8 mouse cellular contexts compared by ENCODE assay signal in the genomic region with DNA sequence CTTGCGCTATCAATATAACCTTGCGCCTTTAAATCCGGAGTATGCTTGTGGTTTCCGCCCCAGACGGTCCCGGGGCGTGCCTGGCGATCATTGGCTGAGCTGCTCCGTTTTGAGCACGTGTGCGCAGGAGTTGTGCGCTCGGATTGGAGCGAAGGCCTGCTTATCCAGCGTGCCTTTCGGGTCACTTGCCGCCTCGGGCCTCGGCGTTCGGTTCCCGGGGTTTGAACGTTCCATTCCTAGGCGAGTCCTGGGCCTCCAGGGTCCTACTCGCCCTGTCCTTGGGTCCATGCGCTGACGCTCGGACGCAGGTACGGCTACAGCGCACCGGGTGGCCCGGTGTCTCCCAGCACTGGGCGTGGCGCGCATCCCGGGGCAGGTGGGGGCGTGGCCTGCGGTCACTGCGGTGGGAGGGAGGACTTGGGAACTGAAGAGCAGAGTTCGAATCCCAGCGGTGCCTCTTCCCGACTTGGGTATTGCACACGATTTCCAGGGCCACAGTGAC. TPM values are rescaled to one million over a fixed set of nuclear protein-coding genes. Genes with fewer than 3 reads are reported as not detected.
DNase-seq lines count a peak whose midpoint lies in the region; ATAC-seq and TF ChIP-seq lines count a peak whose summit lies in the region.

A gene (plus strand): TSS at position 139 of the 502 bp plus-strand sequence.

- under 1% methylated on average over 44 of the region's 44 CpGs for WGBS in cerebellum, adult 2 months
- under 1% methylated on average over 44 of the region's 44 CpGs for WGBS in forebrain, postnatal 0 days
- under 1% methylated on average over 44 of the region's 44 CpGs for WGBS in lung, embryonic 15.5 days

- H3K4me3 ChIP-seq in MEL (ENCODE audit: control insufficient read depth in 1 of 2, insufficient read depth in 1 of 2, low read depth in 2 of 2, low read length in 2 of 2): peak within 1 kb of the TSS; percentile 97
- peak within 1 kb of the TSS; percentile 71 for H3K4me3 ChIP-seq in cerebellum, adult 2 months (replicated peaks; ENCODE audit: insufficient read depth, low read depth, low read length)
- peak within 1 kb of the TSS; percentile 71 for H3K4me3 ChIP-seq in forebrain, postnatal 0 days (ENCODE audit: low read depth, low read length)
- peak within 1 kb of the TSS; percentile 76 for H3K4me3 ChIP-seq in lung, embryonic 15.5 days

- H3K79me2 ChIP-seq in MEL (ENCODE audit: control insufficient read depth, insufficient read depth, low read length, poor library complexity): peaks cover 5% of the 10 kb centered on the region

- peaks cover 3 to 20% of the 10 kb centered on the region in 2 experiments; a peak in 3 of 4 replicates for H3K4me1 ChIP-seq in MEL (ENCODE audit: control insufficient read depth in 1 of 2, insufficient read depth in 2 of 2, low read length in 2 of 2)
- peaks cover 4% of the 10 kb centered on the region for H3K4me1 ChIP-seq in cerebellum, adult 2 months (ENCODE audit: control insufficient read depth, insufficient read depth, low read length)
- H3K4me1 ChIP-seq in forebrain, postnatal 0 days (ENCODE audit: insufficient read depth): peaks cover 10% of the 10 kb centered on the region
- peaks cover 31% of the 10 kb centered on the region for H3K4me1 ChIP-seq in lung, embryonic 15.5 days

- no peaks in the 10 kb centered on the region for H3K27me3 ChIP-seq in MEL (ENCODE audit: control insufficient read depth in 1 of 2, insufficient read depth in 2 of 2, low read length in 2 of 2)
- H3K27me3 ChIP-seq in cerebellum, adult 2 months (ENCODE audit: control insufficient read depth, insufficient read depth, low read length): no peaks in the 10 kb centered on the region
- no peaks in the 10 kb centered on the region for H3K27me3 ChIP-seq in forebrain, postnatal 0 days (ENCODE audit: insufficient read depth, low read length)
- H3K27me3 ChIP-seq in lung, embryonic 15.5 days: no peaks in the 10 kb centered on the region

- TF ChIP-seq POLR2A in MEL (IDR thresholded peaks at IDR 0.05; ENCODE audit: control insufficient read depth in 1 of 2, insufficient read depth in 1 of 2, low read depth in 1 of 2, low read length in 2 of 2, poor library complexity in 1 of 2): peak; percentile 67 to 74
- peak; percentile 50; the same call in 1 of the 2 replicates for TF ChIP-seq POLR2A in cerebellum, adult 2 months (IDR thresholded peaks at IDR 0.05; ENCODE audit: borderline replicate concordance, insufficient read depth, low read length)

- H3K36me3 ChIP-seq in MEL (ENCODE audit: control insufficient read depth in 1 of 2, insufficient read depth in 2 of 2, low read length in 2 of 2): peaks cover 0 to 5% of the 10 kb centered on the region in 2 experiments; a peak in 2 of 4 replicates
- peaks cover 44% of the 10 kb centered on the region for H3K36me3 ChIP-seq in forebrain, postnatal 0 days (ENCODE audit: insufficient read depth)
- peaks cover 20% of the 10 kb centered on the region for H3K36me3 ChIP-seq in lung, embryonic 15.5 days

- peak within 1 kb of the TSS; percentile 87 for H3K9ac ChIP-seq in MEL (ENCODE audit: control insufficient read depth, low read depth, low read length, poor library complexity, severe bottlenecking)
- H3K9ac ChIP-seq in forebrain, postnatal 0 days: peak within 1 kb of the TSS; percentile 78
- H3K9ac ChIP-seq in lung, embryonic 15.5 days: peak within 1 kb of the TSS; percentile 86

- peak; percentile 100 for DNase-seq in MEL (ENCODE audit: low read depth, low spot score)
- DNase-seq in cerebellum, adult 2 months: peak; percentile 97
- DNase-seq in forebrain, postnatal 0 days: peak; percentile 97
- DNase-seq in heart, postnatal 4 days: peak; percentile 94
- DNase-seq in layer of hippocampus, adult 8-10 months (ENCODE audit: low spot score in 2 of 2): peak; percentile 93 to 94
- peak; percentile 91 for DNase-seq in ovary, adult 18-20 months (ENCODE audit: low spot score)
- DNase-seq in thymus, postnatal 0 days (ENCODE audit: low spot score): peak; percentile 97

- TF ChIP-seq RAD21 in MEL (IDR thresholded peaks at IDR 0.05; ENCODE audit: low read depth, low read length): no peak

- peak within 1 kb of the TSS; percentile 73 for H3K4me2 ChIP-seq in forebrain, postnatal 0 days (ENCODE audit: low read depth)
- peak within 1 kb of the TSS; percentile 78 for H3K4me2 ChIP-seq in lung, embryonic 15.5 days

- peak; percentile 98 for ATAC-seq in forebrain, postnatal 0 days
- ATAC-seq in lung, embryonic 15.5 days (ENCODE audit: borderline replicate concordance, extremely low read depth, low FRiP score, low TSS enrichment): peak; percentile 90

- H3K27ac ChIP-seq in MEL (ENCODE audit: control insufficient read depth, low read depth, low read length): peak within 1 kb of the TSS; percentile 72
- H3K27ac ChIP-seq in cerebellum, adult 2 months (ENCODE audit: insufficient read depth, low read length): peak within 1 kb of the TSS; percentile 61
- peak within 1 kb of the TSS; percentile 90 for H3K27ac ChIP-seq in forebrain, postnatal 0 days (ENCODE audit: low read depth, low read length)
- peak within 1 kb of the TSS; percentile 84 for H3K27ac ChIP-seq in lung, embryonic 15.5 days

- no peak for TF ChIP-seq EP300 in MEL (IDR thresholded peaks at IDR 0.05; ENCODE audit: low read depth in 1 of 2, low read length in 2 of 2)

- no peak for TF ChIP-seq CTCF in MEL (IDR thresholded peaks at IDR 0.05 in 2 of 3, conservative IDR thresholded peaks at IDR 0.05 in 1 of 3; ENCODE audit: control insufficient read depth in 1 of 3, insufficient read depth in 1 of 3, low read depth in 2 of 3, low read length in 3 of 3, poor library complexity in 1 of 3, severe bottlenecking in 1 of 3)
- no peak for TF ChIP-seq CTCF in cerebellum, adult 2 months (IDR thresholded peaks at IDR 0.05; ENCODE audit: borderline replicate concordance, insufficient read depth, low read depth, low read length)
- no peak for TF ChIP-seq CTCF in forebrain, postnatal 0 days (IDR thresholded peaks at IDR 0.05; ENCODE audit: low read depth)

- H3K9me3 ChIP-seq in MEL (replicated peaks; ENCODE audit: insufficient read depth, low read length): no peaks in the 10 kb centered on the region
- no peaks in the 10 kb centered on the region for H3K9me3 ChIP-seq in forebrain, postnatal 0 days (ENCODE audit: low read length)
- H3K9me3 ChIP-seq in lung, embryonic 15.5 days: no peaks in the 10 kb centered on the region

TF ChIP-seq in MEL, 35 proteins besides CTCF, POLR2A, EP300 and RAD21 (continues in another document):
- TF ChIP-seq KAT2A (conservative IDR thresholded peaks at IDR 0.05; ENCODE audit: low read depth, low read length): no peak; the same call in 1 of the 2 replicates
- peak; percentile 90 for TF ChIP-seq BHLHE40 (IDR thresholded peaks at IDR 0.05; ENCODE audit: borderline replicate concordance, low read depth, low read length)
- peak; percentile 85 for TF ChIP-seq HCFC1 (IDR thresholded peaks at IDR 0.05; ENCODE audit: low read depth, low read length)
- TF ChIP-seq SIN3A (IDR thresholded peaks at IDR 0.05; ENCODE audit: low read length): peak; percentile 99
- TF ChIP-seq TCF12 (IDR thresholded peaks at IDR 0.05; ENCODE audit: low read depth, low read length): no peak
- peak; percentile 68 for TF ChIP-seq MYC (IDR thresholded peaks at IDR 0.05; ENCODE audit: low read depth, low read length)
- TF ChIP-seq CHD1 (IDR thresholded peaks at IDR 0.05; ENCODE audit: low read depth, low read length): no peak
- no peak; the same call in 1 of the 2 replicates for TF ChIP-seq TBP (IDR thresholded peaks at IDR 0.05; ENCODE audit: low read depth, low read length)
- peak; percentile 87 for TF ChIP-seq MAZ (IDR thresholded peaks at IDR 0.05; ENCODE audit: low read depth, low read length)
- peak; percentile 35; the same call in 1 of the 2 replicates for TF ChIP-seq GATA1 (IDR thresholded peaks at IDR 0.05; ENCODE audit: low read depth, low read length)
- TF ChIP-seq JUND (IDR thresholded peaks at IDR 0.05; ENCODE audit: low read depth, low read length): no peak
- TF ChIP-seq ETS1 (IDR thresholded peaks at IDR 0.05; ENCODE audit: low read depth, low read length): no peak; the same call in 1 of the 2 replicates
- peak; percentile 56 for TF ChIP-seq NELFE (IDR thresholded peaks at IDR 0.05; ENCODE audit: low read depth, low read length)
- no peak for TF ChIP-seq ZKSCAN1 (IDR thresholded peaks at IDR 0.05; ENCODE audit: low read depth, low read length)
- TF ChIP-seq MXI1 (IDR thresholded peaks at IDR 0.05; ENCODE audit: low read depth, low read length): peak; percentile 91
- TF ChIP-seq CHD2 (IDR thresholded peaks at IDR 0.05; ENCODE audit: low read length): peak; percentile 40; the same call in 1 of the 2 replicates
- no peak for TF ChIP-seq POLR2AphosphoS5 (IDR thresholded peaks at IDR 0.05; ENCODE audit: borderline replicate concordance, low read depth, low read length)
- peak; percentile 98 for TF ChIP-seq MAX (IDR thresholded peaks at IDR 0.05; ENCODE audit: low read length)
- TF ChIP-seq NRF1 (IDR thresholded peaks at IDR 0.05; ENCODE audit: insufficient read depth, low read depth, low read length, poor library complexity, severe bottlenecking): peak; percentile 71
- 0 out of 2 replicates have a peak, but pooled peaks have one; percentile 48 for TF ChIP-seq E2F4 (IDR thresholded peaks at IDR 0.05; ENCODE audit: borderline replicate concordance, low read depth, low read length)
- no peak for TF ChIP-seq MAFK (IDR thresholded peaks at IDR 0.05; ENCODE audit: borderline replicate concordance, low read depth, low read length)
- TF ChIP-seq ELF1 (IDR thresholded peaks at IDR 0.05; ENCODE audit: low read depth, low read length): 0 out of 2 replicates have a peak, but pooled peaks have one; percentile 51
- TF ChIP-seq USF2 (IDR thresholded peaks at IDR 0.05; ENCODE audit: borderline replicate concordance in 1 of 2, insufficient read depth in 1 of 2, low read depth in 1 of 2, low read length in 2 of 2): peak; percentile 47 to 92; a peak in 3 of 4 replicates
- TF ChIP-seq POLR2AphosphoS2 (IDR thresholded peaks at IDR 0.05; ENCODE audit: low read length): no peak
- no peak for TF ChIP-seq ZMIZ1 (IDR thresholded peaks at IDR 0.05; ENCODE audit: low read depth, low read length)

RNA-seq across cellular contexts. Expression of the gene that starts here (rescaled TPM):
- 14.2 and 14.6 TPM in 2 replicates for total RNA-seq in MEL (2012; rRNA removed)
- polyA plus RNA-seq in MEL (2012; ENCODE audit: insufficient read depth in 1 of 2, insufficient read length in 2 of 2, low read depth in 1 of 2, low replicate concordance in 2 of 2, missing spikeins in 1 of 2): 10 to 100 TPM in 1 of 2 experiments, not detected in 1; 13.4 TPM
- polyA plus RNA-seq in cerebellum, adult 2 months (2012; rRNA removed): 27.4 and 28.4 TPM in 2 replicates
- total RNA-seq in forebrain, postnatal 0 days (2014; rRNA removed): 35.7 and 40.4 TPM in 2 replicates
- polyA plus RNA-seq in forebrain, postnatal 0 days (2015; fragmentation: Nextera tagmentation; extraction: Ambion mirVana): 25.4 and 26.5 TPM in 2 replicates
- total RNA-seq in heart, postnatal 4 days (2021): 10 to 100 TPM; 20.7 to 24.8 TPM
- total RNA-seq in layer of hippocampus, adult 8-10 months (2022): 10 to 100 TPM; 20.8 to 22.8 (median 21.8) TPM
- 13.5 and 14.7 TPM in 2 replicates for polyA plus RNA-seq in lung, embryonic 15.5 days (2015; fragmentation: Nextera tagmentation; extraction: Ambion mirVana)
- 10.3 and 11.0 TPM in 2 replicates for polyA plus RNA-seq in thymus, postnatal 0 days (2015; fragmentation: Nextera tagmentation; extraction: Ambion mirVana)

Comparison
In these comparisons a context has a peak if more than half of its experiments do, and no peak if none do; other contexts are left out.
1. Peak in every context shown above with its lines: DNase-seq, ATAC-seq, H3K4me3 ChIP-seq and H3K27ac ChIP-seq.